Mouse (Mus musculus) spleen, adult 12 weeks (tissue): ENCODE results near the gene Il3.

Experiments used
- DNase-seq: peaks from one replicate; pipeline ENCODE4 v3.0.0; 2022; ENCODE audit warnings: low spot score

Gene Il3

DNA sequence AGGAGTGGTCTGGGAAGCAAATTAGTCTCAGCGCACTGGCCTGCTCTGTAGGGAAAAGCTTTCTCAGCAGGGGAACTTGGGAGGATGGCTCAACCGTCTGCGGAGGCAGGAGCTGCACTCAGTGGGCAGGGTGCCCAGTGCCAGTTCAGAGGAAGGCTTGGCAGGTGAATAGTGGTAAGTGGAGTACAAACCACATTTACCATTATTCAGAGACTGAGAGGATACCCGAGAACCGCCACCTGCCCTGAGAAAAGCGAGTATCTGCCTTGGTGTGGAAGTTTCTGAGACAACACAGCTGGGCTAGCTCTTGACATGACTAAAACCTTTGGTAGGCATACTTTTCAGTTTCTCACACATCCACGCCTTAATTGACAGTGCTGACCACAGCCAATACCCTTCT lies 49.7 kb downstream of the Il3 start:
- DNase-seq = no peak

DNA sequence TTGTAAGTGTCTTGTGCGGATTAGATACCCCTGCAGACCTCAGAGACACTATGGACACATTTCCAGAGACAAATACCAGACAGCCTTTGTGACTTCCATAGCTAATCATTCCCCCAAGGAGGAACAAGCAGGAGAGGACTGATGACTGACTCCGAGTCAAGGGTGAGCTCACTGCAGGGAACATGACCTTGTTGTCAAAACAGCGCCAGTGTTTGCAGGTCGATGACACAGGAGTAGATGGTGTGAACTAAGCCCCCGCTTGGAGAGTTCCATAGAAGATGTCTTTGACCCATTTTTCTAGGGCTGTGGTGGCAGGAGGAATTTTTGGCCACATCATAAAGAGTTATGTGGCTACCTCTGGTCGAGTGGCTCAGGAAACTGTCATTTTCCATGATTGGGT lies 51.0 kb downstream of the Il3 start:
- DNase-seq = no peak
